Mouse (Mus musculus): ENCODE measurements around the gene Zfp61. TPM values are rescaled to one million over a fixed set of nuclear protein-coding genes. Genes with fewer than 3 reads are reported as not detected.

Gene Zfp61
- 10 to 100 TPM; 20.2 to 27.5 TPM for polyA plus RNA-seq (2017; shearing (Covaris generic))

DNA sequence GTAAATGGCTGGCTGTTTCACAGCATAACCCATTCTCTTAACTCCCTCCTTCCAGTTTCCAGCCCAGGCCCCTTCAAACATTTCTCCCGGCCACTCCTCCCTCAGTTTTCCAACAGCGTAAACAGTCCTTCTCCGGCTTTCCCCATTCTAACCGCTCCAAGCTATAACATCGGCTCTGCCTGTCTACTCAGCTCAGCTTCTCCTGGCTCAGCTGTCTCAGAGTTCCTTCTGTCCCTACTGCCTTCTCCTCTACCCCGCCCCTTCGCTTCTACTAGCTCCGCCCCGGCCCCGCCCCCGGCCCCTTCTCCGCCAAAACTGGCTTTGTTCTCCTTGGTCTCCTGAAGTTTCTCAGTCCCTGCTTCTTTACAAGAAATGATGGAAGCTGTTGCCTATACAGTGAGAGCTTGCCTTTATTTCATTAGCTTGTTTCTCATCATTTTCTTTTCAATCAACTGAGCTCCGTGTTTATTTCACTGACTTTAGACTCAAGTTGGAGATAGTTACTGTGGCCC, at the start of gene Zfp61:
Zfp61 (minus strand) TSS at position 462 of the 512 bp plus-strand sequence.

DNA sequence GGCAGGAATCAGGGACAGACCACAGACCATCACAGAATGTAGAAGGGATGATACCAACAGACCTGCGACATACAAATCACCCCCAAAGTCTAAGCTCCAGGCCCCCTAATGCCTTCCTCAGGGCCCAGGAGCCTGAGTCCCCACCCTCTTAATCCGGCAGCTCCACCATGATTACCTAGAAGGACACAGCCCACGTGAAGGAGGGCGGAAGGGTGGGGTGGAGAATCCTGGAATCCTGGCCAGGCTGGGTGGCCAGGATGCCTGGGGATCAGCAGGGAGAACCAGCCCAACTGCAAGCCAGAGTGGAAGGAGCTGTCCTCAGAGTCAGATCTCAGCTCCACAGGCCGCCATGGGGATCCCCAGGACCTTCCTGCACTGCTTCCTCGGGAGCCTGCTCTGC, 47.9 kb upstream of the Zfp61 start, which contains the start of gene Lypd5:
Lypd5 (plus strand) TSS at position 301 of the 400 bp plus-strand sequence.

DNA sequence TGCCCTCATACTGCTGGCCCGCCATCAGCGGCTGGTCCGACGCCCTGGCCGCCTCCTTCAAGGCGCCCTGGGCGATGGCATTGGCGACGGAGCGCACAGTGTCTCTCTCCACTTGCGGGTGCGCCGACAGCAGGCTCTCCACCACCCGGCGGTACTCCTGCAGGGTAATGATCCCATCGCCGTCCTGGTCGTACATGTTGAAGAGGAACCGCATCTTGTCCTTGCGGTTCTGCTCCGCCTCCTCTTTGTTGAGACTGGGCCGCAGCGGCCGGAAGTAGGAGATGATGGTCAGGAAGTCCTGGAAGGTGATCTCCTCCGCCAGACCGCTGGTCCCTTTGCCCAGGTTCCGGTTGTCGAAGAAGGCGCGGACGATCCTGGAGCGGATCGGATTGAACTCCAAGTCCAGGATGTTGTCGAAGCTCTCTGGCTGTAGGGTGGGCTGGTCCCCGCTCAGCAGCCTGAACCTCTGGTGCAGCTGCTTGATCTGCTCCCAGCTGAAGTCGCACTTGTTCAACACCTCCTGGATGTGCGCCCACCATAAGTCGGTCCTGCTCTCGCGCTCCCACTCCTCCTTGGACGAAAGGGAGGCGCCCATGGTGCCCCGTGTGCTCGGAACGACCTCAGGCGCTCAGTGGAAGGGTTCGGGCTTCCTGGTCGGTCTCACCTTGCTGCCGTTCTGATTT, 32.4 kb upstream of the Zfp61 start, which contains the start of gene Tescl:
Tescl (minus strand) TSS at position 633 of the 683 bp plus-strand sequence.

GRCm38 (mm10) chr7:24316567-24317092, 15.6 kb upstream of the Zfp61 start, which contains the start of gene Zfp94:
Gene Zfp94, minus strand, starts transcription at chr7:24316666.

DNA sequence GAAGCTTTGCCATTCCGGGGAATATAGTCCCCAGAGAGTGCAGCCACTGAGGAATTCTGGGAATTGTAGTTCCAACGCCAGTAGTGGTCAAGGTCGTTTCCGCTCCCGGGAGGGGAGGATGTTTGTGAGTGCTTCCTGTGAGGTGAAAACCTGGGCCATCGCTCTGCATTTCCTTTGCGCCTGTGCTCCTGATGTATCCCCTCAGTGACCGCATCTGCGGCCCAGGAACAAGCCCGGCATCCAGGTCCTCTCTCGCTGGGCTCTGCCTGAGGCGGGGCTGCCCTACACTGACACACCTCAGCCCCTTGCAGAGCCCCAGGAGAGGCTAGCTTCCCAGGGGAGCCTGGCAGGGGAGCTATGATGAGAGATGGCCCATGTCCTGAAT, 30.8 kb downstream of the Zfp61 start, which contains the start of gene Zfp93:
Zfp93 (plus strand) TSS at position 133 of the 385 bp plus-strand sequence.

DNA sequence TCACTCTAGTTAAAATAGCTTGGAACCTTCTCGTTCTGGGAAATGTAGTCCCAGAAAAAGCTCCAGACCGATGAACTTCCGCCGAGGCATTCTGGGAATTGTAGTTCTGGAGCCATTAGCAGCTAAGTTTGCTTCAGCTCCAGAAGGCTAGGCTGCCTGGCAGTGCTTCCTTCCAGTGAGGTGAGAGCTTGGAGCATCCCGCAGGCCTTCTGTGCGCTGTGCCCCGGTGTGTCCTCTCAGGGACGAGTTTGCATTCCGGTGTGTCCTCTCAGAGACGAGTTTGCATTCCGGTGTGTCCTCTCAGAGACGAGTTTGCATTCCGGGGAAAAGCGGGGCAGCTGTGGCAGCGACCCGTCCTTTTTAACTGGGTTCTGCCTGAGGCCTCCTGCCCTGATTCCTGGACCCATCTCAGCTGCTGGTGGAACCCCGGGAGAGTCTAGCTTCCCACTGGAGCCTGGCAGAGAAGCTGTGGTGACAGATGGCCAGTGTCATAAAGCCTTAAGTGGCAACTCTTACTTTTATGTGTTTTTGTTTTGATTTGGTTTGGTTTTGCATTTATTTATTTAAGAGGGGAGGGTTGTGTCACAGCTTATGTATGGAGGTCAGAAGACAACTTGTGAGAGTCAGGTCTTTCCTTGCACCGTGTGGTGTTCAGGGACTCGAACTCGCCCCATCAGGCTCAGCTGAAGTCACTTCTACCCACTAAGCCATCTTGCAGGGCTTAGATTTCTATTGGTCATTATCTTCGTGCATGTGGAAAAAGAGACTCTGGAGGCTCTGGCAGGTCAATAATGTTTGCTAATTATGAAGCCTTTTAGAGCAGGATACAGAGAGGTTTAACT, 46.2 kb downstream of the Zfp61 start, which contains the start of gene Zfp108:
Zfp108 (plus strand) TSS at position 162 of the 842 bp plus-strand sequence.

Other genes starting within 250 kb of the Zfp61 start
- 1 to 10 TPM in 1 of 2 experiments, under 1 TPM in 1; 0.05 to 1.3 TPM for gene Vmn1r183, start 248.0 kb downstream of the Zfp61 start, polyA plus RNA-seq (2017; shearing (Covaris generic))
- gene Zfp180, start 219.3 kb downstream of the Zfp61 start, polyA plus RNA-seq (2017; shearing (Covaris generic)), result 10 to 100 TPM; 28.1 to 47.1 TPM
- under 1 TPM; 0.60 to 0.88 TPM for gene Zfp112, start 188.9 kb downstream of the Zfp61 start, polyA plus RNA-seq (2017; shearing (Covaris generic))
- 10 to 100 TPM; 13.4 to 18.2 TPM for gene Zfp235, start 167.1 kb downstream of the Zfp61 start, polyA plus RNA-seq (2017; shearing (Covaris generic))
- gene Zfp114, start 126.2 kb downstream of the Zfp61 start, polyA plus RNA-seq (2017; shearing (Covaris generic)), result 1 to 10 TPM in 1 of 2 experiments, under 1 TPM in 1; 0.78 to 1.6 TPM
- 1 to 10 TPM in 1 of 2 experiments, under 1 TPM in 1; 0.80 to 3.0 TPM for gene Zfp111, start 89.8 kb downstream of the Zfp61 start, polyA plus RNA-seq (2017; shearing (Covaris generic))
- gene Zfp109, start 63.7 kb downstream of the Zfp61 start, polyA plus RNA-seq (2017; shearing (Covaris generic)), result 1 to 10 TPM; 5.5 to 5.8 TPM
- under 1 TPM; 0.43 to 0.93 TPM for gene Zfp108, start 46.4 kb downstream of the Zfp61 start, polyA plus RNA-seq (2017; shearing (Covaris generic))
- 1 to 10 TPM; 2.7 to 4.1 TPM for gene Zfp93, start 30.8 kb downstream of the Zfp61 start, polyA plus RNA-seq (2017; shearing (Covaris generic))
- gene Zfp94, start 15.4 kb upstream of the Zfp61 start, polyA plus RNA-seq (2017; shearing (Covaris generic)), result 10 to 100 TPM; 17.0 to 17.9 TPM
- not detected for gene Tescl, start 32.7 kb upstream of the Zfp61 start, polyA plus RNA-seq (2017; shearing (Covaris generic))
- 1 to 10 TPM in 1 of 2 experiments, under 1 TPM in 1; 0.11 to 2.3 TPM for gene Lypd5, start 48.0 kb upstream of the Zfp61 start, polyA plus RNA-seq (2017; shearing (Covaris generic))
- 100 to 1,000 TPM; 350 to 423 TPM for gene Kcnn4, start 69.0 kb upstream of the Zfp61 start, polyA plus RNA-seq (2017; shearing (Covaris generic))
- 10 to 100 TPM; 51.5 to 80.1 TPM for gene Smg9, start 98.4 kb upstream of the Zfp61 start, polyA plus RNA-seq (2017; shearing (Covaris generic))
- gene Irgc1, start 151.1 kb upstream of the Zfp61 start, polyA plus RNA-seq (2017; shearing (Covaris generic)), result under 1 TPM in 1 of 2 experiments, not detected in 1; 0.45 TPM
- 1 to 10 TPM in 1 of 2 experiments, under 1 TPM in 1; 0.65 to 3.3 TPM for gene Plaur, start 161.3 kb upstream of the Zfp61 start, polyA plus RNA-seq (2017; shearing (Covaris generic))
- under 1 TPM; 0.42 to 0.82 TPM for gene Cadm4, start 180.8 kb upstream of the Zfp61 start, polyA plus RNA-seq (2017; shearing (Covaris generic))
- gene Zfp428, start 205.8 kb upstream of the Zfp61 start, polyA plus RNA-seq (2017; shearing (Covaris generic)), result 1 to 10 TPM; 1.0 to 1.5 TPM
- 1 to 10 TPM in 1 of 2 experiments, not detected in 1; 1.1 TPM for gene AC161166.1, start 211.2 kb upstream of the Zfp61 start, polyA plus RNA-seq (2017; shearing (Covaris generic))
- 1 to 10 TPM; 3.9 to 6.5 TPM for gene Irgq, start 229.5 kb upstream of the Zfp61 start, polyA plus RNA-seq (2017; shearing (Covaris generic))
- not detected for gene Pinlyp, start 244.9 kb upstream of the Zfp61 start, polyA plus RNA-seq (2017; shearing (Covaris generic))
- 10 to 100 TPM; 60.5 to 60.6 TPM for gene Xrcc1, start 245.1 kb upstream of the Zfp61 start, polyA plus RNA-seq (2017; shearing (Covaris generic))

All from inflammation-experienced regulatory T-cells (primary cell).